Mouse (Mus musculus): ENCODE results near the gene Hexb. TPM values are rescaled to one million over a fixed set of nuclear protein-coding genes. Genes with fewer than 3 reads are reported as not detected.

The Hexb gene
- polyA plus RNA-seq, 1 experiment, result 35.7 TPM

DNA sequence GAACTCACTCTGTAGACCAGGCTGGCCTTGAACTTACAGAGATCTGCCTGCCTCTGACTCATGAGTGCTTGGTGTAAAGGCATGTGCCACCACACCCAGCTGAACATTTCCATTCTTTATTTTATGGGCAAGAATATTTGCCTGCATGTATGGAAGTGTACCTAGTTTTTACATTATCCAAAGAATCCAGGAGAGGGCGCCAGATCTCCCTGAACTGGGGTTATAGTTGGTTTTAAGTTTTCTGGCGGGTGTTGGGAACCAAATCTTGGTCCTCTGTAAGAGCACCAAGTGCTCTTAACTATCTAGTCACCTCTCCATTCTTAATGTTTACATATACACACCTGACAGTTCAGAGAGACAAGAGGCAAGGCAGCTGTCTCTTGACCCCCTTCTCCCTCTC is 34.9 kb upstream of the Hexb start:
- 70% methylated on average over 2 of the region's 2 CpGs for WGBS
- TF ChIP-seq CTCF (IDR thresholded peaks at IDR 0.05; ENCODE audit: control insufficient read depth, insufficient read depth, low read length), result no peak
- no peak for TF ChIP-seq POLR2A (IDR thresholded peaks at IDR 0.05; ENCODE audit: borderline replicate concordance, control insufficient read depth, low read depth, low read length)
- no peaks in the 10 kb centered on the region for H3K4me1 ChIP-seq (ENCODE audit: control insufficient read depth, insufficient read depth, low read length)
- H3K4me3 ChIP-seq (replicated peaks; ENCODE audit: control insufficient read depth, low read depth, low read length), result no peak overlapping the region
- H3K27ac ChIP-seq (ENCODE audit: control insufficient read depth, insufficient read depth, low read depth, low read length, poor library complexity), result no peak overlapping the region

DNA sequence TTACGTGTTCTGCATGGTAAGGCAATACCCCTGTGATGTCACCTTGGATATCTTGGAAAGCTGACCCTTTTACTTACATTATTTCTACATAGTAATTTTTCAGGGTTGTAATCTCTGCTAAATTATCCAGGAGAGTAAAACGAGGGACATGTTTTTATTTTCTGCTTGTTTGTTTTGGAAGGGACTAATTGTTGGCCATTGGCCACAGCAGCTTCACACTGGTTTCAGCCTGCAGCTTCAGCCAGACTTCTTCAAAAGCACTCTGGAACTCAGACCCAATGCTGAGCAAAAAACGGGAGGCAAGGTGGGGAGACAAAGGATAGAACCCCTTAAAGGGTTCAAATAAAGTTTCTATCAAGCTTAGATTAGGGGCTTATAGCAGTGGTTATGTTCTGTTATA is 31.9 kb upstream of the Hexb start:
- TF ChIP-seq CTCF (IDR thresholded peaks at IDR 0.05; ENCODE audit: control insufficient read depth, insufficient read depth, low read length), result no peak
- no peak for TF ChIP-seq POLR2A (IDR thresholded peaks at IDR 0.05; ENCODE audit: borderline replicate concordance, control insufficient read depth, low read depth, low read length)
- no peaks in the 10 kb centered on the region for H3K4me1 ChIP-seq (ENCODE audit: control insufficient read depth, insufficient read depth, low read length)
- H3K27ac ChIP-seq (ENCODE audit: control insufficient read depth, insufficient read depth, low read depth, low read length, poor library complexity), result no peak overlapping the region
- no peak overlapping the region for H3K4me3 ChIP-seq (replicated peaks; ENCODE audit: control insufficient read depth, low read depth, low read length)
- 69% methylated on average over 3 of the region's 3 CpGs for WGBS

DNA sequence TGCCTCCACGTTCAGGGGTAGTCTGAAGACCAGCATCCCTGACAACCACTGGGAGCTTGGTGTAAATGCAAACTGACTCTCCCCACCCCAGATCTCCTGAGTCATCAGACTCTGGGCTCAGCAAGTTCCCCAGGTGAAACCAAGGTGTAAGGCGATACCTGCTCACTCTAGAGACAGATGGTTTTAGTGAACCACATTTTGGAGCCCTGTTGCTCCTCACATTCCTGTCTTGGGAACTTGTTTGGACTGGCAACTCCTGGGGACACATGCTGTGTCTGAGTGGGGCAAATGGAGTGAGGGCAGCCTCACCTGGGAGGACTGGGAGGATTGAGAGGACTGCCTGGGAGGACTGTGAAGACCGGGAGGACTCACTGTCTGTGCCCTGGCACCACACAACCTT is 29.6 kb upstream of the Hexb start:
- no peak overlapping the region for H3K4me3 ChIP-seq (replicated peaks; ENCODE audit: control insufficient read depth, low read depth, low read length)
- TF ChIP-seq CTCF (IDR thresholded peaks at IDR 0.05; ENCODE audit: control insufficient read depth, insufficient read depth, low read length), result no peak
- no peak for TF ChIP-seq POLR2A (IDR thresholded peaks at IDR 0.05; ENCODE audit: borderline replicate concordance, control insufficient read depth, low read depth, low read length)
- no peaks in the 10 kb centered on the region for H3K4me1 ChIP-seq (ENCODE audit: control insufficient read depth, insufficient read depth, low read length)
- WGBS, result 85% methylated on average over 3 of the region's 3 CpGs
- no peak overlapping the region for H3K27ac ChIP-seq (ENCODE audit: control insufficient read depth, insufficient read depth, low read depth, low read length, poor library complexity)

DNA sequence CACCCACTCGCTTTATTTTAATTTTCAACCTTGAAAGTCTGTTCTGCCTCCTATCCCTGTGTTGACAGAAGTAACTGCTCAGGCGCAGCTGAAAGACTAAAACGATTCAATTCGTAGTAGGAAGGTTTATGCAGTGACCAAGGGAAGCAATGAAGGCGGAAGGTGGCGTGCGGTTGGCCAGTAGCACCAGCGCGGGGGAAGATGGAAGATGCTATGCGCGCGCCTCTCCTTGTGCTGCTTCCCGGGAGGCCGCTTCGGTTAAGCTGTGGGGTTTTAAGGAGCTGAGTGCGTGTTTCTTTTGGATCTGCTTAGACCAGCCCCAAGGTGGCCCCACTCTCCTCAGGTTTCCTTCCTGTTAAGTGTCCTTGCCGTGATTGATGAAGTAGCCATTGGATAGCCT is 27.0 kb upstream of the Hexb start:
- 83% methylated on average over 17 of the region's 17 CpGs for WGBS
- TF ChIP-seq CTCF (IDR thresholded peaks at IDR 0.05; ENCODE audit: control insufficient read depth, insufficient read depth, low read length) (no peak), POLR2A (IDR thresholded peaks at IDR 0.05; ENCODE audit: borderline replicate concordance, control insufficient read depth, low read depth, low read length) (no peak)
- H3K27ac ChIP-seq (ENCODE audit: control insufficient read depth, insufficient read depth, low read depth, low read length, poor library complexity), result no peak overlapping the region
- H3K4me3 ChIP-seq (replicated peaks; ENCODE audit: control insufficient read depth, low read depth, low read length), result no peak overlapping the region
- H3K4me1 ChIP-seq (ENCODE audit: control insufficient read depth, insufficient read depth, low read length), result no peaks in the 10 kb centered on the region

DNA sequence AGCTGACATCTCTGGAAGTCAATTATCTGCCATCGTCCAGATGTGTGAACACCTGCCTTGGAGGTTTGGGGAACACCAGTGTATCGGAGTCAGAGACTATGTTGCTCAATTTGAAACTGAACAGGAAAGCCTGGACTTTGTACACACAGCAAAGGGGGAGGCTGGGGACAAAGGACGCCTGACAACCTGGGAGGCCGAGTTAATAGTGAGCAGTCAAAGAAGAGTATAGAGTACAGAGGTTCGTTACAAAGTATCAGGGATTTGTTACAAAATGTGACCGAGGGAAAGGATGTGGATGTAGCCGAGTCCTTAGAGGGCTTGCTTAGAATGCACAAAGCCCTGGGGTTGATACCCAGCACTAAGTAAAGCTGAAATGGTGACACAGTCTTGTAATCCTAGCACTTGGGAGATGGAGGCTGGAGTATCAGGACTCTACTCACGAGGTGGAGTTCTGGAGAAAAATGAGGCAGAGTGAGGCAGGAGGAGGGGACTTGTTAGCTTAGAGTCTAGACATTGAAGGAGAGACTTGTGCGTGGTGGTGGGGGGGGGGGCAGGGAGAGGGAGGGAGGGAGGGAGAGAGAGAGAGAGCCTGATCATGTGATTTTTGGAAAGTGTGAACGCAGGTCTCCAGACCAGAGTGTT is 26.3 kb upstream of the Hexb start:
- WGBS, result 75% methylated on average over 10 of the region's 10 CpGs
- TF ChIP-seq CTCF (IDR thresholded peaks at IDR 0.05; ENCODE audit: control insufficient read depth, insufficient read depth, low read length) (no peak), POLR2A (IDR thresholded peaks at IDR 0.05; ENCODE audit: borderline replicate concordance, control insufficient read depth, low read depth, low read length) (no peak)
- Histone ChIP-seq H3K4me3 (replicated peaks; ENCODE audit: control insufficient read depth, low read depth, low read length) (no peak overlapping the region), H3K27ac (ENCODE audit: control insufficient read depth, insufficient read depth, low read depth, low read length, poor library complexity) (no peak overlapping the region), H3K4me1 (ENCODE audit: control insufficient read depth, insufficient read depth, low read length) (no peaks in the 10 kb centered on the region)

DNA sequence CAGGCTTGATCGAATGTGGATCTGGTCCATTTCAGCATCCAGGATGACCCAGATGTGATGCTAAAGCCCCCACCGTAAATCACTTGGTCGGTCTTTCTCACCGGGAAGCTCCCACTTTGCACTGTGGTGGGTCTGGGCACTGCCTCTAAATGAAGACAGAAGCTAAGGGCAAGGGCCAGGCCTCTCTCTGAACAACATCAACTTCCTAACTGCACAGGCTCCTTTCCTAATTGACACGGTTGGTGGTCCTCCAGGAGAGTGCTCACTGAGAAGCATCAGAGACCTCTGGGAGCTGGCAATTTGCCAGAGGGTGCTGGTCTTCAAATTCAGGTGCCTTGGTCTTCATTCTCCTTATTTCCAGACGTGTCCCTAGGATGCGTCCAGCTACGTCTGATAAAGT is 25.7 kb upstream of the Hexb start:
- H3K4me1 ChIP-seq (ENCODE audit: control insufficient read depth, insufficient read depth, low read length), result no peaks in the 10 kb centered on the region
- H3K27ac ChIP-seq (ENCODE audit: control insufficient read depth, insufficient read depth, low read depth, low read length, poor library complexity), result no peak overlapping the region
- TF ChIP-seq POLR2A (IDR thresholded peaks at IDR 0.05; ENCODE audit: borderline replicate concordance, control insufficient read depth, low read depth, low read length) (no peak), CTCF (IDR thresholded peaks at IDR 0.05; ENCODE audit: control insufficient read depth, insufficient read depth, low read length) (no peak)
- WGBS, result 82% methylated on average over 8 of the region's 8 CpGs
- H3K4me3 ChIP-seq (replicated peaks; ENCODE audit: control insufficient read depth, low read depth, low read length), result no peak overlapping the region

DNA sequence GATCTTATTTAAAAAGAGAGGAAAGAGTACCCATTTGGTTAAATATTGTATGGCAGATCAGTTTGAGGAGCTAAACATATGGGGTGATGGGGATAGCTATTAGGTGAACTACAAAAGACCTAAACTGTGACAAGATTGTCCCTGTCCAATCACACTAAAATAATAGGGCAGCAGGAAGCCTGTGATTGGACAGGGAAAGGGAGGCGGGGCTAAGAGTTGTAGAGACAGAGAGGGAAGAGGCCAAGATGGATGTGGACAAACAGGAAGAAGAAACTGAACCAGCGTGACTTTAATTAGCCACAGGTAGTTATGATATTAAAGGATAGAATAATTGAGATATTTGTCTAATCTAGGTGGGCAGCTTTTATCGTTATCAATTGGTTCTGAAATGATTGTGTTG is 21.9 kb upstream of the Hexb start:
- Histone ChIP-seq H3K4me3 (replicated peaks; ENCODE audit: control insufficient read depth, low read depth, low read length) (no peak overlapping the region), H3K4me1 (ENCODE audit: control insufficient read depth, insufficient read depth, low read length) (no peaks in the 10 kb centered on the region), H3K27ac (ENCODE audit: control insufficient read depth, insufficient read depth, low read depth, low read length, poor library complexity) (no peak overlapping the region)
- TF ChIP-seq CTCF (IDR thresholded peaks at IDR 0.05; ENCODE audit: control insufficient read depth, insufficient read depth, low read length) (no peak), POLR2A (IDR thresholded peaks at IDR 0.05; ENCODE audit: borderline replicate concordance, control insufficient read depth, low read depth, low read length) (no peak)
- WGBS, result 70% methylated on average over 3 of the region's 3 CpGs

DNA sequence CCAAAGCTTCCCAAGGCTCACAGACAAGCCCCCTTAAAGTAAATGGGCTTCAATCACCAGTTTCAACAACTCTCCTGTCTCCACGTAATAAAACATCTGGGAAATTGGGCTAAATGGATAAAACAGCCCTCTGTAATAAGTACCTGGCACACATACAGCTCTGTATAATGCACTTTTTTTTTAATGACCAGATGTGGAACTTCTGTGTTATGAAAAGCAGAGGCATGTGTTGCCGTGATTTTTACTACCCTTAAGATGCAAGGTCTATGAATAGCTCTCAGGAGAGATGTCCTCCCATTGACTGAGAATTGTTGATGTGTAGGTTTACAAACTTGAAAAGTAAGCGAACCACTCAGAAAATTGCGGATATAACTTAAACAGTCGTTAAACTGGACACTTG is 18.0 kb upstream of the Hexb start:
- Histone ChIP-seq H3K4me1 (ENCODE audit: control insufficient read depth, insufficient read depth, low read length) (no peaks in the 10 kb centered on the region), H3K27ac (ENCODE audit: control insufficient read depth, insufficient read depth, low read depth, low read length, poor library complexity) (no peak overlapping the region), H3K4me3 (replicated peaks; ENCODE audit: control insufficient read depth, low read depth, low read length) (no peak overlapping the region)
- WGBS, result 77% methylated on average over 5 of the region's 5 CpGs
- TF ChIP-seq CTCF (IDR thresholded peaks at IDR 0.05; ENCODE audit: control insufficient read depth, insufficient read depth, low read length) (no peak), POLR2A (IDR thresholded peaks at IDR 0.05; ENCODE audit: borderline replicate concordance, control insufficient read depth, low read depth, low read length) (no peak)

DNA sequence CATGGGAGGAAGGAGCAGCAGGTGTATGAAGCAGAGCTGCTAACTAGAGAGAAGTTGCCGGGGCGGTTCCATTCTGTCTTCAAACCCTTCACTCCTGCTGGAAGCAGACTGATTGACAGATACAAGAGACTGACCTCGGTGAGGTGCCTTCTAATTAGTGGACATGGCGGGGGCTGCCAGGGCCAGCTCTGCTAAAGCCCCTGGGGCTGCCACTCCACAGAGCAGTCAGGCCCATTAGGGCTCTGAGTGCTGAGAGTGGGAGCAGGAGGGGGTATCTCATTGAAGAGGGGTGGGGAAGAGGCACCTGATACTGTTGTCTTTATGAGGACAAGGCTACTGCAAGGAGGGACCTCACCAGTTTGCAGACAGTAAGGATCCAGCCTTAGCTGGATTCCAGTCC is 17.4 kb upstream of the Hexb start:
- no peak overlapping the region for H3K4me3 ChIP-seq (replicated peaks; ENCODE audit: control insufficient read depth, low read depth, low read length)
- no peaks in the 10 kb centered on the region for H3K4me1 ChIP-seq (ENCODE audit: control insufficient read depth, insufficient read depth, low read length)
- no peak overlapping the region for H3K27ac ChIP-seq (ENCODE audit: control insufficient read depth, insufficient read depth, low read depth, low read length, poor library complexity)
- WGBS, result 82% methylated on average over 4 of the region's 4 CpGs
- TF ChIP-seq POLR2A (IDR thresholded peaks at IDR 0.05; ENCODE audit: borderline replicate concordance, control insufficient read depth, low read depth, low read length), result no peak

Measured in bone marrow, adult 2 months (tissue).